Mouse (Mus musculus) ZHBTc4 (cell line): ENCODE measurements around the gene Sgms1.
"Not testable (repeated sequence)": the region's sequence is repeated elsewhere in the genome, so short reads cannot be mapped to it uniquely, and the experiment has no call there.

Experiments used
- DNase-seq: peaks from one replicate; pipeline ENCODE4 v3.0.0-alpha.2; 2011; ENCODE audit warnings: low read depth, low spot score

Gene Sgms1

GRCm38 (mm10) chr19:32142383-32142782, 247.1 kb downstream of the Sgms1 start:
- DNase-seq = peak; percentile 70

GRCm38 (mm10) chr19:32138361-32139088, 251.0 kb downstream of the Sgms1 start:
- no peak for DNase-seq

GRCm38 (mm10) chr19:32137904-32138303, 251.6 kb downstream of the Sgms1 start:
- no peak for DNase-seq

GRCm38 (mm10) chr19:32136888-32137625, 252.5 kb downstream of the Sgms1 start:
- DNase-seq = no peak

GRCm38 (mm10) chr19:32131707-32132488, 257.6 kb downstream of the Sgms1 start:
- not testable (repeated sequence) for DNase-seq

- DNase-seq = no peak
These were observed 260.2 kb downstream of the Sgms1 start for GRCm38 (mm10) chr19:32129281-32129680.

GRCm38 (mm10) chr19:32127180-32127850, 262.2 kb downstream of the Sgms1 start:
- DNase-seq = peak; percentile 61

- no peak for DNase-seq
These were observed 265.4 kb downstream of the Sgms1 start for GRCm38 (mm10) chr19:32124155-32124554.

- no peak for DNase-seq
These were observed 266.3 kb downstream of the Sgms1 start for GRCm38 (mm10) chr19:32123196-32123595.

GRCm38 (mm10) chr19:32120798-32121197, 268.7 kb downstream of the Sgms1 start:
- no peak for DNase-seq

GRCm38 (mm10) chr19:32119666-32120065, 269.8 kb downstream of the Sgms1 start:
- no peak for DNase-seq

- DNase-seq = no peak
These were observed 271.0 kb downstream of the Sgms1 start for GRCm38 (mm10) chr19:32118496-32118895.

- DNase-seq = no peak
These were observed 272.0 kb downstream of the Sgms1 start for GRCm38 (mm10) chr19:32117484-32118018.

GRCm38 (mm10) chr19:32111866-32112790, 277.4 kb downstream of the Sgms1 start:
- DNase-seq = no peak

- DNase-seq = peak; percentile 83
These were observed 281.7 kb downstream of the Sgms1 start, which contains the start of gene Asah2 for GRCm38 (mm10) chr19:32107771-32108306. Gene Asah2, minus strand, starts transcription at chr19:32108211.

- DNase-seq = no peak
These were observed 282.8 kb downstream of the Sgms1 start for GRCm38 (mm10) chr19:32106750-32107149.

- DNase-seq = no peak
These were observed 285.3 kb downstream of the Sgms1 start for GRCm38 (mm10) chr19:32104217-32104616.

GRCm38 (mm10) chr19:32102976-32103300, 286.6 kb downstream of the Sgms1 start:
- peak; percentile 26 for DNase-seq

GRCm38 (mm10) chr19:32102294-32102975, 287.1 kb downstream of the Sgms1 start:
- DNase-seq = no peak
